Mouse (Mus musculus) liver, embryonic 12.5 days (tissue): ENCODE data around the gene Mmd2. TPM values are rescaled to one million over a fixed set of nuclear protein-coding genes. Genes with fewer than 3 reads are reported as not detected.

Experiments
- ATAC-seq: fragments of 200-750 bp; cut with Nextera tagmentation; 2 replicates; pipeline ENCODE4 v1.8.0; 2017; ENCODE audit warnings: moderate number of reproducible peaks, mild to moderate bottlenecking, moderate library complexity
- H3K27ac ChIP-seq: fragments of 300-500 bp; sonication (generic); 2 replicates; pipeline ENCODE4 v1.5.1; 2016; ENCODE audit warnings: mild to moderate bottlenecking
- H3K27me3 ChIP-seq: fragments of 300-500 bp; sonication (generic); replicated peaks from 2 replicates; pipeline ENCODE4 v1.6.1; 2016; ENCODE audit warnings: mild to moderate bottlenecking, moderate library complexity
- H3K36me3 ChIP-seq: fragments of 300-500 bp; sonication (generic); 2 replicates; pipeline ENCODE4 v1.6.1; 2016; ENCODE audit warnings: mild to moderate bottlenecking, moderate library complexity
- H3K4me1 ChIP-seq: fragments of 300-500 bp; sonication (generic); 2 replicates; pipeline ENCODE4 v1.6.1; 2016
- H3K4me2 ChIP-seq: fragments of 300-500 bp; sonication (generic); 2 replicates; pipeline ENCODE4 v1.6.1; 2016; ENCODE audit warnings: mild to moderate bottlenecking, moderate library complexity
- H3K4me3 ChIP-seq: fragments of 300-500 bp; sonication (generic); 2 replicates; pipeline ENCODE4 v1.5.1; 2016; ENCODE audit warnings: mild to moderate bottlenecking, moderate library complexity
- H3K9ac ChIP-seq: fragments of 300-500 bp; sonication (generic); 2 replicates; pipeline ENCODE4 v1.6.1; 2016; ENCODE audit warnings: mild to moderate bottlenecking, moderate library complexity
- H3K9me3 ChIP-seq: fragments of 300-500 bp; sonication (generic); replicated peaks from 2 replicates; pipeline ENCODE4 v1.6.1; 2016; ENCODE audit warnings: mild to moderate bottlenecking, moderate library complexity
- WGBS: fragments of 180-500 bp; shearing (Covaris S2); methylation state at CpG from one replicate; pipeline ENCODE4 v1.1.7; 2016; ENCODE audit not compliant: insufficient replicate concordance; 5-methylcytosine and 5-hydroxymethylcytosine counted together
- polyA plus RNA-seq: library from polyadenylated mRNA; unstranded; fragments of >200 nt; fragmentation: Nextera tagmentation; extraction: Ambion mirVana; gene quantifications from 2 replicates; pipeline ENCODE4 v1.2.1, GENCODE M21; 2016

Mmd2 gene
- polyA plus RNA-seq, 1 experiment from 2014 or later: 17.3 TPM

- WGBS: 69% methylated on average over 4 of the region's 4 CpGs
- no peaks in the 10 kb centered on the region for H3K36me3 ChIP-seq
- peaks cover 12% of the 10 kb centered on the region for H3K27me3 ChIP-seq
- no peak overlapping the region for H3K27ac ChIP-seq
- H3K9me3 ChIP-seq: no peaks in the 10 kb centered on the region
- no peak overlapping the region for H3K9ac ChIP-seq
- H3K4me3 ChIP-seq: no peak overlapping the region
- no peaks in the 10 kb centered on the region for H3K4me1 ChIP-seq
- no peak overlapping the region for H3K4me2 ChIP-seq
- ATAC-seq: no peak
Observed at GRCm38 (mm10) chr5:142535388-142535787, 73.2 kb downstream of the Mmd2 start.

- H3K4me3 ChIP-seq: no peak within 1 kb of the TSS
- peak within 1 kb of the TSS; percentile 36; the same call in 1 of the 2 replicates for H3K4me2 ChIP-seq
- no peak within 1 kb of the TSS for H3K27ac ChIP-seq
- no peaks in the 10 kb centered on the region for H3K4me1 ChIP-seq
- H3K9ac ChIP-seq: no peak within 1 kb of the TSS
- no peaks in the 10 kb centered on the region for H3K36me3 ChIP-seq
- H3K9me3 ChIP-seq: no peaks in the 10 kb centered on the region
- ATAC-seq: no peak
- WGBS: 33% methylated on average over 41 of the region's 41 CpGs
- H3K27me3 ChIP-seq: peaks cover 53% of the 10 kb centered on the region
Observed at GRCm38 (mm10) chr5:142529915-142530314, 78.7 kb downstream of the Mmd2 start, which contains the start of gene Papolb. Gene Papolb (minus strand): TSS chr5:142530076.

GRCm38 (mm10) chr5:142524711-142525464 is 83.7 kb downstream of the Mmd2 start:
- no peak overlapping the region for H3K27ac ChIP-seq
- WGBS: 69% methylated on average over 8 of the region's 8 CpGs

GRCm38 (mm10) chr5:142521195-142521866 is 87.3 kb downstream of the Mmd2 start:
- Histone ChIP-seq H3K27ac (peak overlapping the region; percentile 81), H3K36me3 (no peaks in the 10 kb centered on the region), H3K9me3 (no peaks in the 10 kb centered on the region), H3K4me1 (peaks cover 27% of the 10 kb centered on the region), H3K4me3 (no peak overlapping the region), H3K27me3 (peaks cover 12% of the 10 kb centered on the region), H3K4me2 (peak overlapping the region; percentile 33), H3K9ac (peak overlapping the region; percentile 18; the same call in 1 of the 2 replicates)
- WGBS: 59% methylated on average over 11 of the region's 11 CpGs
- peak; percentile 92 for ATAC-seq

More at GRCm38 (mm10) chr5:142524711-142525464, 83.7 kb downstream of the Mmd2 start:
- peaks cover 21% of the 10 kb centered on the region for H3K4me1 ChIP-seq
- no peaks in the 10 kb centered on the region for H3K9me3 ChIP-seq
- H3K4me3 ChIP-seq: no peak overlapping the region
- H3K27me3 ChIP-seq: peaks cover 36% of the 10 kb centered on the region
- no peak overlapping the region for H3K4me2 ChIP-seq
- no peak for ATAC-seq
- no peak overlapping the region for H3K9ac ChIP-seq
- no peaks in the 10 kb centered on the region for H3K36me3 ChIP-seq

GRCm38 (mm10) chr5:142520360-142520759 is 88.2 kb downstream of the Mmd2 start:
- H3K27me3 ChIP-seq: peaks cover 4% of the 10 kb centered on the region
- H3K4me1 ChIP-seq: peaks cover 27% of the 10 kb centered on the region
- no peak overlapping the region for H3K4me3 ChIP-seq
- H3K27ac ChIP-seq: peak overlapping the region; percentile 81
- H3K9ac ChIP-seq: no peak overlapping the region
- H3K36me3 ChIP-seq: no peaks in the 10 kb centered on the region
- no peak for ATAC-seq
- H3K9me3 ChIP-seq: no peaks in the 10 kb centered on the region
- 65% methylated on average over 4 of the region's 4 CpGs for WGBS
- no peak overlapping the region; the same call in 1 of the 2 replicates for H3K4me2 ChIP-seq

- Histone ChIP-seq H3K27ac (no peak overlapping the region), H3K9me3 (no peaks in the 10 kb centered on the region), H3K36me3 (no peaks in the 10 kb centered on the region), H3K4me2 (no peak overlapping the region), H3K4me1 (peaks cover 27% of the 10 kb centered on the region), H3K9ac (no peak overlapping the region), H3K27me3 (no peaks in the 10 kb centered on the region), H3K4me3 (no peak overlapping the region)
- ATAC-seq: no peak
- 48% methylated on average over 6 of the region's 6 CpGs for WGBS
Observed at GRCm38 (mm10) chr5:142518973-142519372, 89.6 kb downstream of the Mmd2 start.

Other genes with a start within 250 kb of the Mmd2 start
- 3.1 and 4.1 TPM in 2 replicates for gene Foxk1, start 207.3 kb downstream of the Mmd2 start, polyA plus RNA-seq
- gene Ap5z1, start 144.9 kb downstream of the Mmd2 start, polyA plus RNA-seq: 6.8 and 7.4 TPM in 2 replicates
- gene Papolb, start 78.7 kb downstream of the Mmd2 start, polyA plus RNA-seq: 0.05 TPM in 1 of 2 replicates, not detected in the other
- 0.43 and 0.54 TPM in 2 replicates for gene Radil, start 57.7 kb downstream of the Mmd2 start, polyA plus RNA-seq
- 46.7 and 50.1 TPM in 2 replicates for gene Wipi2, start 18.9 kb upstream of the Mmd2 start, polyA plus RNA-seq
- 0.38 and 0.72 TPM in 2 replicates for gene Slc29a4, start 83.7 kb upstream of the Mmd2 start, polyA plus RNA-seq
- gene Tnrc18, start 208.9 kb upstream of the Mmd2 start, polyA plus RNA-seq: 8.8 and 8.9 TPM in 2 replicates